Mouse (Mus musculus) midbrain, embryonic 16.5 days (tissue): ENCODE data around the gene Xlr5a. TPM values are rescaled to one million over a fixed set of nuclear protein-coding genes. Genes with fewer than 3 reads are reported as not detected.
"Not testable (repeated sequence)": the region's sequence is repeated elsewhere in the genome, so short reads cannot be mapped to it uniquely, and the experiment has no call there.

ENCODE experiments used
- ATAC-seq: fragments of 200-750 bp; cut with Nextera tagmentation; 2 replicates; pipeline ENCODE4 v1.8.0; 2017; ENCODE audit warnings: moderate TSS enrichment
- H3K27ac ChIP-seq: fragments of 300-500 bp; sonication (generic); 2 replicates; pipeline ENCODE4 v1.5.1; 2014; ENCODE audit warnings: mild to moderate bottlenecking, low read length, mixed read lengths
- H3K27me3 ChIP-seq: fragments of 300-500 bp; sonication (generic); 2 replicates; pipeline ENCODE4 v1.6.1; 2014; ENCODE audit warnings: low read depth, low read length, mixed read lengths; ENCODE audit not compliant: control insufficient read depth, insufficient read depth
- H3K36me3 ChIP-seq: fragments of 300-500 bp; sonication (generic); 2 replicates; pipeline ENCODE4 v1.6.1; 2014; ENCODE audit warnings: mild to moderate bottlenecking, low read length, moderate library complexity, mixed read lengths; ENCODE audit not compliant: control insufficient read depth, insufficient read depth
- H3K4me1 ChIP-seq: fragments of 300-500 bp; sonication (generic); 2 replicates; pipeline ENCODE4 v1.6.1; 2014; ENCODE audit warnings: mild to moderate bottlenecking, low read length, mixed read lengths; ENCODE audit not compliant: control insufficient read depth, insufficient read depth
- H3K4me2 ChIP-seq: fragments of 300-500 bp; sonication (generic); 2 replicates; pipeline ENCODE4 v1.6.1; 2014; ENCODE audit warnings: mild to moderate bottlenecking, low read length, mixed read lengths
- H3K4me3 ChIP-seq: fragments of 300-500 bp; sonication (generic); 2 replicates; pipeline ENCODE4 v1.5.1; 2014; ENCODE audit warnings: low read depth, mild to moderate bottlenecking, low read length, moderate library complexity, mixed read lengths
- H3K9ac ChIP-seq: fragments of 300-500 bp; sonication (generic); 2 replicates; pipeline ENCODE4 v1.6.1; 2014; ENCODE audit warnings: low read depth, low read length, mixed read lengths
- H3K9me3 ChIP-seq: fragments of 300-500 bp; sonication (generic); replicated peaks from 2 replicates; pipeline ENCODE4 v1.6.1; 2014; ENCODE audit warnings: mild to moderate bottlenecking, low read length, mixed read lengths; ENCODE audit not compliant: control insufficient read depth, poor library complexity, severe bottlenecking
- WGBS: fragments of 180-500 bp; shearing (Covaris S2); extraction: QIAGEN DNeasy Blood & Tissue Kit; methylation state at CpG from one replicate; pipeline ENCODE4 v1.1.7; 2014; 5-methylcytosine and 5-hydroxymethylcytosine counted together
- polyA plus RNA-seq: library from polyadenylated mRNA; unstranded; fragments of >200 nt; fragmentation: Nextera tagmentation; extraction: Ambion mirVana; gene quantifications from 2 replicates; pipeline ENCODE4 v1.2.1, GENCODE M21; 2015

The Xlr5a gene
- not detected in 2 replicates for polyA plus RNA-seq

- 79% methylated on average over 11 of the region's 17 CpGs for WGBS
- H3K4me3 ChIP-seq, H3K9me3 ChIP-seq, H3K27ac ChIP-seq, H3K4me2 ChIP-seq, H3K4me1 ChIP-seq, ATAC-seq, H3K9ac ChIP-seq, H3K36me3 ChIP-seq, H3K27me3 ChIP-seq: not testable (repeated sequence)
Measured at GRCm38 (mm10) chrX:73292876-73293275, at the start of gene Xlr5a, which contains the start of gene Xlr5c. Xlr5a (minus strand) TSS chrX:73292976. Xlr5c (minus strand) TSS chrX:73292976.

DNA sequence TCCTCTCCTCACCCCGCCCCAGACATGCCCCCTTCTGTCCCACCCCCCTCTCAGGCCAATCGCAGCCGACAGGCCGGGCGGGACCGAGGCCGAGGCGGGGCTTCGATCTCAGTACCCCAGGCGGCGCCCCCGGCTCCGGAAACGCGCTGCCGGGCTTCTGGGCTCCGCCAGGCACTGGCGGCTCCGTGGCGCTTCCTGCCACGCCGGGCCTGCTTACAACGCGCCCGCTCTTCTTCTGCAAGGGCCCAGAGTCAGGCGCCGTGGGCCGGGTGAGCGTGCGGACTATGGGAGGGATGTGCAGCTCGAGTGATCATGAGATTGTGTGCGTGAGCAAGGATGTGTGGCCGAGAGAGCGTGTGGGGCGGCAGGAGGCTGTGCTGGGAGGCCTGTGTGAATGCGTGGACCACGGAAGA is 49.7 kb upstream of the Xlr5a start, which contains the start of gene Zfp275:
Zfp275 (plus strand) TSS at position 139 of the 413 bp plus-strand sequence.
- Histone ChIP-seq H3K4me3 (peak within 1 kb of the TSS; percentile 57), H3K27ac (peak within 1 kb of the TSS; percentile 80), H3K27me3 (no peaks in the 10 kb centered on the region), H3K9ac (peak within 1 kb of the TSS; percentile 78), H3K4me1 (peaks cover 11% of the 10 kb centered on the region), H3K4me2 (peak within 1 kb of the TSS; percentile 54), H3K36me3 (no peaks in the 10 kb centered on the region), H3K9me3 (no peaks in the 10 kb centered on the region)
- 21% methylated on average over 37 of the region's 37 CpGs for WGBS
- peak; percentile 97 for ATAC-seq

GRCm38 (mm10) chrX:73342068-73342467 is 49.3 kb upstream of the Xlr5a start:
- WGBS, result 29% methylated on average over 3 of the region's 3 CpGs
- peak overlapping the region; percentile 54 for H3K4me2 ChIP-seq
- peaks cover 11% of the 10 kb centered on the region for H3K4me1 ChIP-seq
- H3K9ac ChIP-seq, result peak overlapping the region; percentile 78
- peak; percentile 53; the same call in 1 of the 2 replicates for ATAC-seq
- peak overlapping the region; percentile 80; the same call in 1 of the 2 replicates for H3K27ac ChIP-seq
- no peaks in the 10 kb centered on the region for H3K9me3 ChIP-seq
- H3K27me3 ChIP-seq, result no peaks in the 10 kb centered on the region
- H3K36me3 ChIP-seq, result no peaks in the 10 kb centered on the region
- H3K4me3 ChIP-seq, result peak overlapping the region; percentile 57

- Histone ChIP-seq H3K27me3 (no peaks in the 10 kb centered on the region), H3K36me3 (no peaks in the 10 kb centered on the region), H3K4me3 (no peak overlapping the region), H3K4me1 (peaks cover 11% of the 10 kb centered on the region), H3K27ac (no peak overlapping the region), H3K9ac (no peak overlapping the region), H3K9me3 (no peaks in the 10 kb centered on the region), H3K4me2 (no peak overlapping the region)
- 78% methylated on average over 1 of the region's 1 CpGs for WGBS
- no peak for ATAC-seq
Measured at GRCm38 (mm10) chrX:73341473-73341872, 48.7 kb upstream of the Xlr5a start.

- Histone ChIP-seq H3K4me3 (no peak within 1 kb of the TSS), H3K36me3 (no peaks in the 10 kb centered on the region), H3K9ac (no peak within 1 kb of the TSS), H3K9me3 (no peaks in the 10 kb centered on the region), H3K4me2 (no peak within 1 kb of the TSS), H3K27ac (no peak within 1 kb of the TSS), H3K4me1 (no peaks in the 10 kb centered on the region), H3K27me3 (no peaks in the 10 kb centered on the region)
- 88% methylated on average over 4 of the region's 4 CpGs for WGBS
- ATAC-seq, result no peak
Measured at GRCm38 (mm10) chrX:73336740-73337139, 44.0 kb upstream of the Xlr5a start, which contains the start of gene Gm45015. Gm45015 (minus strand) TSS chrX:73336840.

- H3K4me2 ChIP-seq, result no peak overlapping the region
- no peak overlapping the region for H3K9ac ChIP-seq
- H3K36me3 ChIP-seq, result no peaks in the 10 kb centered on the region
- no peak overlapping the region for H3K4me3 ChIP-seq
- H3K27me3 ChIP-seq, result no peaks in the 10 kb centered on the region
- H3K4me1 ChIP-seq, result no peaks in the 10 kb centered on the region
- H3K9me3 ChIP-seq, result no peaks in the 10 kb centered on the region
- H3K27ac ChIP-seq, result no peak overlapping the region
- peak; percentile 51; the same call in 1 of the 2 replicates for ATAC-seq
Measured at GRCm38 (mm10) chrX:73333548-73333947, 40.8 kb upstream of the Xlr5a start.

GRCm38 (mm10) chrX:73327215-73327614 is 34.4 kb upstream of the Xlr5a start:
- no peaks in the 10 kb centered on the region for H3K4me1 ChIP-seq
- no peak overlapping the region for H3K9ac ChIP-seq
- WGBS, result 73% methylated on average over 2 of the region's 2 CpGs
- no peak for ATAC-seq
- H3K36me3 ChIP-seq, result no peaks in the 10 kb centered on the region
- no peak overlapping the region for H3K27ac ChIP-seq
- no peaks in the 10 kb centered on the region for H3K27me3 ChIP-seq
- no peak overlapping the region for H3K4me3 ChIP-seq
- H3K4me2 ChIP-seq, result no peak overlapping the region
- H3K9me3 ChIP-seq, result no peaks in the 10 kb centered on the region

- Histone ChIP-seq H3K4me2 (no peak overlapping the region), H3K9ac (no peak overlapping the region), H3K9me3 (no peaks in the 10 kb centered on the region), H3K4me3 (no peak overlapping the region), H3K4me1 (no peaks in the 10 kb centered on the region), H3K36me3 (no peaks in the 10 kb centered on the region), H3K27me3 (no peaks in the 10 kb centered on the region), H3K27ac (no peak overlapping the region)
- no peak for ATAC-seq
- 81% methylated on average over 3 of the region's 3 CpGs for WGBS
Measured at GRCm38 (mm10) chrX:73321029-73321428, 28.3 kb upstream of the Xlr5a start.

GRCm38 (mm10) chrX:73312522-73312921 is 19.7 kb upstream of the Xlr5a start:
- H3K4me2 ChIP-seq, result no peak overlapping the region
- H3K4me3 ChIP-seq, result no peak overlapping the region
- ATAC-seq, result no peak
- WGBS, result 42% methylated on average over 3 of the region's 3 CpGs
- no peak overlapping the region for H3K9ac ChIP-seq
- H3K4me1 ChIP-seq, result no peaks in the 10 kb centered on the region
- no peaks in the 10 kb centered on the region for H3K36me3 ChIP-seq
- H3K9me3 ChIP-seq, result no peaks in the 10 kb centered on the region
- no peak overlapping the region for H3K27ac ChIP-seq
- H3K27me3 ChIP-seq, result no peaks in the 10 kb centered on the region
